Mouse (Mus musculus) kidney, adult 2 months (tissue): Measurements from ENCODE around the gene Ctbs.

ENCODE experiments used
- CTCF ChIP-seq: fragments of 200-500 bp; conservative IDR thresholded peaks from 2 replicates; pipeline ENCODE4 v1.5.1; 2011; ENCODE audit warnings: low read depth, mild to moderate bottlenecking, control low read depth, low read length, moderate library complexity, mixed read lengths; ENCODE audit not compliant: insufficient read depth, insufficient read length
- POLR2A ChIP-seq: fragments of 200-500 bp; IDR thresholded peaks from one replicate; pipeline ENCODE4 v1.6.1; 2011; ENCODE audit warnings: low read depth, low read length, control low read depth

DNA sequence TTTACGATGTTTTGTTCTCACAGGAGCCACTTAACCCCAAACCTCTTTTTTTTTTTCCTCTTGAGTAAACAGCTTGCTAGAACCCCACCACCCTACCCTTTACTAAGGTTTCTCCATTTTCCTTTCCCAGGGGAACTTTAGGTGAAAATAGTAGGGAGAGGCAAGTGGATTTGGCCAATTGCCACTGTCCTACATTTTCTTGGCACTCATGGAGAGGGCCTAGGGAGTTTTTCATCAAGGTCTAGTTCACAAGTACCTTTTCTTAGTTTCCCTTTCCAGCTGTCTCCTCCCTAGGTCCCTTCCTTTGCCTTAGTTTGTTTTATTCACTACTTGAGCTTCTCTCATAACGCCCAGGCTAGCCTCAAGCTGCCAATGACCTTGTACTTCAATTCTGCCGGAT lies 45.8 kb upstream of the Ctbs start:
- TF ChIP-seq CTCF (no peak), POLR2A (no peak)
